Mouse (Mus musculus) heart, embryonic 15.5 days (tissue): ENCODE data around the gene Bdp1. TPM values are rescaled to one million over a fixed set of nuclear protein-coding genes. Genes with fewer than 3 reads are reported as not detected.

Experiments used
- ATAC-seq: fragments of 200-750 bp; cut with Nextera tagmentation; replicated peaks from 2 replicates; pipeline ENCODE4 v1.8.0; 2017; ENCODE audit warnings: low read depth, moderate TSS enrichment; ENCODE audit not compliant: insufficient number of reproducible peaks, insufficient read depth, low FRiP score
- H3K27ac ChIP-seq: fragments of 300-500 bp; sonication (generic); 2 replicates; pipeline ENCODE4 v1.5.1; 2015; ENCODE audit warnings: mild to moderate bottlenecking, inconsistent platforms
- H3K27me3 ChIP-seq: fragments of 300-500 bp; sonication (generic); 2 replicates; pipeline ENCODE4 v1.6.1; 2015; ENCODE audit warnings: inconsistent platforms
- H3K36me3 ChIP-seq: fragments of 300-500 bp; sonication (generic); 2 replicates; pipeline ENCODE4 v1.6.1; 2015; ENCODE audit warnings: mild to moderate bottlenecking, inconsistent platforms
- H3K4me1 ChIP-seq: fragments of 300-500 bp; sonication (generic); replicated peaks from 2 replicates; pipeline ENCODE4 v1.6.1; 2015; ENCODE audit warnings: inconsistent platforms
- H3K4me2 ChIP-seq: fragments of 300-500 bp; sonication (generic); 2 replicates; pipeline ENCODE4 v1.6.1; 2015; ENCODE audit warnings: inconsistent platforms, mild to moderate bottlenecking, moderate library complexity
- H3K4me3 ChIP-seq: fragments of 300-500 bp; sonication (generic); 2 replicates; pipeline ENCODE4 v1.5.1; 2015; ENCODE audit warnings: mild to moderate bottlenecking, inconsistent platforms
- H3K9ac ChIP-seq: fragments of 300-500 bp; sonication (generic); 2 replicates; pipeline ENCODE4 v1.6.1; 2015; ENCODE audit warnings: mild to moderate bottlenecking, inconsistent platforms
- H3K9me3 ChIP-seq: fragments of 300-500 bp; sonication (generic); replicated peaks from 2 replicates; pipeline ENCODE4 v1.6.1; 2016; ENCODE audit warnings: inconsistent platforms
- WGBS: fragments of 180-500 bp; shearing (Covaris S2); methylation state at CpG from one replicate; pipeline ENCODE4 v1.1.7; 2015; ENCODE audit warnings: mixed read lengths; 5-methylcytosine and 5-hydroxymethylcytosine counted together
- polyA plus RNA-seq: library from polyadenylated mRNA; unstranded; fragments of >200 nt; fragmentation: Nextera tagmentation; extraction: Ambion mirVana; gene quantifications from 2 replicates; pipeline ENCODE4 v1.2.1, GENCODE M21; 2015

Gene Bdp1
- 21.1 and 22.5 TPM in 2 replicates for polyA plus RNA-seq

DNA sequence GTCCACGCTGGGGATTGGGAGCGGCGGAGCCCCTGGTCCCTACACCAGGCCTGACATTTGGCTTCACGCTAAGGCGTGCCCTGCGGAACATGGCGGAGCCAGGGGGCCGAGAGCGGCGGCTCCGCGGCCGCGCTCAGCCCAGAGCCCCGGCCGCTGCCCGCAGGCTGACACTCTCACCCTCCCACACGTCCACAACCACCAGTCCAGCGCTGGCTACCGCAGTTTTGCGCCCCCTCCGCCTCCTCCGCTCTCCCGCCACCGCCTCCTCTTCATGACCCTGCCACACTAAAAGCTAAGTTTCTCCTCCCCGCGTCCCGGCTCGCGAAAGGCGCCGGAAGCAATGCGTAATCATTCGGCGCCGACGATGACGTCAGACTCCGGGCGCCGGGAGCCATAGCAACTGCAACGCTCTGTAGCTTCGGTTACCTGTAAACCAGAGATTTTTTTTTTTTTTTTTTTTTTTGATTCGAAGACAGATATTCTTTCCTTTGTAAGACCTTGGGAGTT lies at the start of gene Bdp1:
TSS of gene Bdp1 (minus strand) at position 323 of the 507 bp plus-strand sequence.
- ATAC-seq, result peak; percentile 70
- H3K4me2 ChIP-seq, result peak within 1 kb of the TSS; percentile 78
- H3K27me3 ChIP-seq, result no peaks in the 10 kb centered on the region
- H3K36me3 ChIP-seq, result peaks cover 2% of the 10 kb centered on the region; the same call in 1 of the 2 replicates
- peak within 1 kb of the TSS; percentile 94 for H3K27ac ChIP-seq
- peaks cover 28% of the 10 kb centered on the region for H3K4me1 ChIP-seq
- peak within 1 kb of the TSS; percentile 91 for H3K9ac ChIP-seq
- H3K9me3 ChIP-seq, result no peaks in the 10 kb centered on the region
- under 1% methylated on average over 44 of the region's 44 CpGs for WGBS
- peak within 1 kb of the TSS; percentile 98 for H3K4me3 ChIP-seq

DNA sequence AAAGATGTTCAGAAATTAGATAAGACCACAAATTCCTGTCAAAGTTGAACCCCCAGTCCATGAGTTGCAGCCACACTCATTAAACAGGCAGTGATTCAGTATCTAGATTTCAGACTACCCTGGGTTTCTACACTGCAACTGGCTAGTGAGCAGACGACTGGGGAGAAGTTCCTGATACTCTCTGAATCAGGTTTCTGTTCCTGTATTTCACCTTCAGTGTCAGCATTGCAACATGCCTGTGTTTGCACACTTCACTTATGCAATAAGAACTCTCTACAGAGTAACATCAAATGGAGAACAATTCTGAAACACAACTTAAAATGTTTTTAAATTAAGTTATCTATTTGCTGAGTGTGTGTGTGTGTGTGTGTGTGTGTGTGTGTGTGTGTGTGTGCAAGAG lies 48.8 kb upstream of the Bdp1 start:
- Histone ChIP-seq H3K4me2 (no peak overlapping the region), H3K27ac (no peak overlapping the region)
- no peak for ATAC-seq

DNA sequence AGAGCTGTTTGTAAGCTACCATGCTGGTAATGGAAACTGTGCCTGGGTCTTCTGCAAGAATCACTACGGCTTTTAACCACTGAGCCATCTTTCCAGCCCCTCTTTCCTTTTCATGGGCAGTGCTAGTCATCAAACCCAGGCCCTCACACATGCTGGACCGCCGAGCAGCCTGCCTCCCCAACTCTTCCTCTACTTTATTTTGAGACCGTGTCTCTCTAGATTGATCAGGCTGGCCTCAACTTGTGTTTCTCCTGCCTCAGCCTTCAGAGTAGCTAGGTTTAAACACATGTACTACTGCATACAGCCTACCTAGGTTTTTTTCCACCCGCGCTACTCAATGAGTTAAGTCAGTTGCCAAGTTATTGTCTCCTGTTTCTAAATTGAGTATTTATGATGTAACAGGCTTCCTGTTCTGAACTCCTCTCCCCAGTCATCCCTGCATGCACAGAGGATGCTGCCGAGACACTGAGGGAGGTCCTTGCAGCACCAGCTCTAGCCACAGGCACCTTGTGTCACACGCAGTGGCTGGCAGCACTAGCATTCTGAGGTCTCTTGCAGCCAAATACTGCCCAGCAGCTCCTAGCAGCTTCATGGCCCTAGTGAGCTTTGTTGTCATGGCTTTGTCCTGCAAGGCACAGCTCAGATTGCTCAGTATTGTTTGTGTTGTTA lies 37.9 kb upstream of the Bdp1 start:
- no peak overlapping the region for H3K9ac ChIP-seq
- H3K4me3 ChIP-seq, result no peak overlapping the region
- WGBS, result 72% methylated on average over 8 of the region's 8 CpGs

More for the DNA sequence above, 48.8 kb upstream of the Bdp1 start:
- no peak overlapping the region for H3K4me3 ChIP-seq
- 58% methylated on average over 1 of the region's 1 CpGs for WGBS
- no peaks in the 10 kb centered on the region for H3K9me3 ChIP-seq
- H3K9ac ChIP-seq, result no peak overlapping the region
- no peaks in the 10 kb centered on the region for H3K36me3 ChIP-seq
- H3K4me1 ChIP-seq, result no peaks in the 10 kb centered on the region
- H3K27me3 ChIP-seq, result no peaks in the 10 kb centered on the region

DNA sequence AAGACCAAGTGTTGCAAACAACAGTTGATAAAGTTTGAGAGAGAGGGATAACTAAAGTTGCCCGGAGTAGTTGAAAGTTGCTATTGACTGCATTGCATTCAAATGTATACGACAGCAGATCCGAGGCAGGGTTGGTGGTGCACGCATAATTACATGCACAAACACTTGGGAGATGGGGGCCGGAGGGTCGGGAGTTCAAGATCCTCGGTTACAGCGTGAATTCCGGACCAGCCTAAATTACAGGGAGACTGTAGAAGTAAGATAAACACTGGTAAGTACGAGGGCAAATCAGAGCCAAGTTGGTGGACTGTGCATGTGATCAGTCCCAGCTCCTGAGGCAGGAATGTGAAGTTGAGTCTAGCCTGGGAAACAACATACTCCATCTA lies 21.4 kb upstream of the Bdp1 start:
- ATAC-seq, result no peak
- Histone ChIP-seq H3K36me3 (peaks cover 26% of the 10 kb centered on the region), H3K9ac (peak overlapping the region; percentile 94)

More for the DNA sequence above, 37.9 kb upstream of the Bdp1 start:
- no peaks in the 10 kb centered on the region for H3K4me1 ChIP-seq
- H3K27me3 ChIP-seq, result no peaks in the 10 kb centered on the region
- no peak overlapping the region for H3K4me2 ChIP-seq
- H3K27ac ChIP-seq, result no peak overlapping the region
- H3K36me3 ChIP-seq, result peaks cover 14% of the 10 kb centered on the region
- H3K9me3 ChIP-seq, result no peaks in the 10 kb centered on the region
- no peak for ATAC-seq

DNA sequence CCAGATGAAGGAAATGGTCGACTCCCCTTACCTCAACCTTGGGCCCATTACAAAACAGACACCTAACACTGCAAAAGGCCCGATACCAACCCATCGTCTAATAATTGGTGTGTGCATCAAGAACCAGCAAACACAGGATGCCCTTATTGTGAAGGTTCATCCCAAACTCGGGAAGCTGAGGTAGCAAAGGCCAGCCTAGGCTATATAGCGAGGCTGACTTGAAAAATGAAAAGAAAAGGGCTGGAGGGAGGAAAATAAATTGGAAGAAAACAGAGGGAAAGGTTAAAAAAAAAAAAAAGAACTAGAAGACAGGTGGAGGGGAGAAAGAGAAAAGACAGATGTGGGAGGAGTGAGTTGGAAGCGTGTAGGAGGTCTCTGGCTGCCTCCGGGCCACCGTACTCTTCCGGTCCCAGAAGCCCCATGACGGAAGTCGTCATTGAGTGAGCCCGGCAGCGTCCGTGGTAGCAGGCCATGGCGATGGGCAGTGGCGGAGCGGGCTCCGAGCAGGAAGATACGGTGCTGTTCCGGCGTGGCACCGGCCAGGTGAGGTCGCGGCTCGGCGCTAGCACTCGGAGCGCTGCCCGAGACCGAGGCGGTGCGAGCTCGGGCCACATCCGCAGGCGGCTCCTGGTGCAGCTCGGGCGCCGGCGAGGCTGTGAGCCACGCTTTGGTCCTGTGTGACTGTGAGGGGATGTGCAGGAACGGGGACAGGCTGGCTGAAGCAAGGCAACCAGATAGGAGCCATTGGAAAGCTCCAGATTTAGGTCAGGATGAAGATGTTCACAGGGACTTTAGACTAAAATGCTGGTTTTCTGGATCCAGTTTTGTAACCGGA lies 20.8 kb upstream of the Bdp1 start, which contains the start of gene Smn1:
TSS of gene Smn1 (plus strand) at position 430 of the 835 bp plus-strand sequence.
- peak within 1 kb of the TSS; percentile 100 for H3K4me3 ChIP-seq
- peaks cover 26% of the 10 kb centered on the region for H3K36me3 ChIP-seq
- H3K27me3 ChIP-seq, result no peaks in the 10 kb centered on the region
- peak; percentile 88 for ATAC-seq
- H3K4me1 ChIP-seq, result peaks cover 12% of the 10 kb centered on the region
- WGBS, result 3% methylated on average over 42 of the region's 42 CpGs
- H3K4me2 ChIP-seq, result peak within 1 kb of the TSS; percentile 79
- peak within 1 kb of the TSS; percentile 65; the same call in 1 of the 2 replicates for H3K27ac ChIP-seq
- no peaks in the 10 kb centered on the region for H3K9me3 ChIP-seq
- H3K9ac ChIP-seq, result peak within 1 kb of the TSS; percentile 94

More for the DNA sequence above, 21.4 kb upstream of the Bdp1 start:
- Histone ChIP-seq H3K27ac (0 out of 2 replicates have a peak overlapping the region, but pooled peaks have one; percentile 65), H3K4me3 (peak overlapping the region; percentile 100), H3K27me3 (no peaks in the 10 kb centered on the region), H3K4me1 (peaks cover 12% of the 10 kb centered on the region), H3K4me2 (peak overlapping the region; percentile 79), H3K9me3 (no peaks in the 10 kb centered on the region)
- 2% methylated on average over 10 of the region's 10 CpGs for WGBS

DNA sequence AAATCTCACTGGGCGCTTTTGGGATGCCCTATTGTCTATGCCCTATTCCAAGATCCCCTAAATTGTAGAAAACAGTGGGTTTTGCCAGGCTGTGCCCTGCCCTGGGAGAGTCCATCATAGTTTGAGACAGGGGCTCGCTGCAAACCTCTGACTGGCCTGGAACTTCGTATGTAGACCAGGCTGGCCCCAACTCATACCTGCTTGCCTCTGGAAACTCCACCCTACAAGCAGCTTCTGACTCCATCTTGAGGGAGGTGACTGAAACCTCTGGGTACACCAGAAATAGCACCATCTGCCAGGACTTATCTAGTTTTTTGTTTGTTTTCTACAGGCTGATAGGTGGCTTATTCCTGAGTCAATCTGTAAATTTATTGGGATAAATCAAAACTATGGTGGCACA lies 20.1 kb upstream of the Bdp1 start:
- Histone ChIP-seq H3K4me2 (peak overlapping the region; percentile 79), H3K9ac (no peak overlapping the region)
- ATAC-seq, result no peak

DNA sequence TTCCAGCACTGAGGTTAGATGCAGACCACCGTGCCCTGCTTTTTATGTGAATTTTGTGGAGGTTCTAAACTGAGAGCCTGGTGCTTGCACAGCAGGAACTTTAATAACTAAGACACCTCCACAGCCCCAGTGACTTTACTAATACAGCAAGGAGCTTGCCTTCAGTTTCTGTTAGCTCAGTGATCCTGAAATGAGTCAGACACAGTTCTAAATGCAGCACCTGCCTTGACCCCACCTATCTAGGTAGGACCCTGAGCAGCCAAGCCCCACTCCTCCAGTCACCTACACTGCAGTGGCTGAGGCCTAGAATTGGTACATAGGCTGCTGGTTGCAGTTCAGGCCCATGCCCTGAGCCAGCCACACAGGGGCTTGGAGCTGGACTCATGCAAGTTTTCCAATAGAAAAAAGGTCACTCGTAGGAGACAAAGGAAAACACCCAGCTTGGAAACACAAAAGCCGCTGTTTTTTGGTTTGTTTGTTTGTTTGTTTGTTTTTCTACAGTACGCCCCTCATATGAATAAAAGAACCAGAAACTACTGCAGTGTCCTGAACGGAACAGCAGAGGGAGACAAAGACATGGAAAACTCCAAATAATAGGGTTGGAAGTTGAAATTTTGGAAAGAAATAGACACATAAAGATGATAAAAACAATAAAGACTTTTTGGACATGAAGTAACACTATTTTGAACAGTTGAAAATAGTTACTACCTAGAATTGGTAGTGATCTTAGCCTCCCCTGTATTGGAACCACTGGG lies 8.5 kb upstream of the Bdp1 start:
- H3K27me3 ChIP-seq, result no peaks in the 10 kb centered on the region
- H3K4me1 ChIP-seq, result peaks cover 11% of the 10 kb centered on the region; the same call in 1 of the 2 replicates
- no peak overlapping the region for H3K9ac ChIP-seq
- H3K4me2 ChIP-seq, result no peak overlapping the region
- no peaks in the 10 kb centered on the region for H3K9me3 ChIP-seq
- ATAC-seq, result no peak
- H3K27ac ChIP-seq, result no peak overlapping the region
- peaks cover 13% of the 10 kb centered on the region; the same call in 1 of the 2 replicates for H3K36me3 ChIP-seq
- H3K4me3 ChIP-seq, result no peak overlapping the region
- 44% methylated on average over 5 of the region's 5 CpGs for WGBS

More for the DNA sequence above, 20.1 kb upstream of the Bdp1 start:
- H3K4me3 ChIP-seq, result peak overlapping the region; percentile 100
- peaks cover 12% of the 10 kb centered on the region for H3K4me1 ChIP-seq
- no peaks in the 10 kb centered on the region for H3K9me3 ChIP-seq
- H3K27me3 ChIP-seq, result no peaks in the 10 kb centered on the region
- H3K27ac ChIP-seq, result no peak overlapping the region
- WGBS, result 81% methylated on average over 3 of the region's 3 CpGs
- H3K36me3 ChIP-seq, result peaks cover 19% of the 10 kb centered on the region

DNA sequence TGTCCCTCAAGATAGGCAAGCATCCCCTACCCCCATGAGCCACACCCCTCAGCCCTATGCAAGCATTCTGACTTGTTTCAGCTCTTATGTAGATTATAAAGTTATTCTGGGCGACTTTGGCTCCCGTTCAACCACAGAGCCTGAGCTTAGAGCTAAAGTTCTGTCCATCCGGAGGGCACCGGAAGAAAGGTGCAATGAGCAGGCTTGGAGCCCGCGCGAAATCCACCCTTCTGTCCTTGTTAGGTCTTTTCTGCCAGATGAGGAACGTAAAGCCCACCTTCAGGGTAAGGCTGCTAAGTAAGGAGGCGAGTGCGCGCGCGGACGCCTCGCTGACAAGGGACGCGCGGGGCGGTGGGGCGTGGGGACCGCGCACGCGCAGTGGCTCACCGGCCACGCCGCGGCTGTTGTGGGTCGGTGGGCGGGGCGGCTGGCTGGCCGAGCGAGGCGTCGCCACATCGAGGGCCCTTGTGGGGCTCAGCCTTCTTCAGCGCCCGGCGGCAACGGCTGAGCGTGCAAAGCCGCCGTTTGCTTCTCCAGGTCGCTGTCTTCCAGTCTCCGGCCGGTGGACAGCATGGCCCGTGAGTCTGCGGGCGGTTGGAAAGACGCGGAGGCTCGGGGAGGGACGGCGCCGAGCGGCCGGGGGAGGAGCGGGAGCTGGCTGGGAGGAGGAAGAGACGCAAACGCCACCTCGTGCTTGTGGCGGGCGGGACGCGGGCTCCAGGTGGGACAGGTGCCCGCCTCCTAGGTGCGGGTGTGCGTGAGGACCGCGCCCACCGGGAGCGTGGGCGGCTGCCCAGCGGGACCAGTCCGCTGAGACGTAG lies 4.0 kb upstream of the Bdp1 start, which contains the start of gene Serf1:
TSS of gene Serf1 (plus strand) at position 361 of the 821 bp plus-strand sequence.
- H3K27ac ChIP-seq, result peak within 1 kb of the TSS; percentile 80
- ATAC-seq, result peak; percentile 71
- no peaks in the 10 kb centered on the region for H3K9me3 ChIP-seq
- peak within 1 kb of the TSS; percentile 63 for H3K9ac ChIP-seq
- WGBS, result under 1% methylated on average over 73 of the region's 76 CpGs
- peak within 1 kb of the TSS; percentile 70 for H3K4me3 ChIP-seq
- H3K4me1 ChIP-seq, result peaks cover 21% of the 10 kb centered on the region
- no peaks in the 10 kb centered on the region for H3K36me3 ChIP-seq
- no peaks in the 10 kb centered on the region for H3K27me3 ChIP-seq
- peak within 1 kb of the TSS; percentile 90 for H3K4me2 ChIP-seq

DNA sequence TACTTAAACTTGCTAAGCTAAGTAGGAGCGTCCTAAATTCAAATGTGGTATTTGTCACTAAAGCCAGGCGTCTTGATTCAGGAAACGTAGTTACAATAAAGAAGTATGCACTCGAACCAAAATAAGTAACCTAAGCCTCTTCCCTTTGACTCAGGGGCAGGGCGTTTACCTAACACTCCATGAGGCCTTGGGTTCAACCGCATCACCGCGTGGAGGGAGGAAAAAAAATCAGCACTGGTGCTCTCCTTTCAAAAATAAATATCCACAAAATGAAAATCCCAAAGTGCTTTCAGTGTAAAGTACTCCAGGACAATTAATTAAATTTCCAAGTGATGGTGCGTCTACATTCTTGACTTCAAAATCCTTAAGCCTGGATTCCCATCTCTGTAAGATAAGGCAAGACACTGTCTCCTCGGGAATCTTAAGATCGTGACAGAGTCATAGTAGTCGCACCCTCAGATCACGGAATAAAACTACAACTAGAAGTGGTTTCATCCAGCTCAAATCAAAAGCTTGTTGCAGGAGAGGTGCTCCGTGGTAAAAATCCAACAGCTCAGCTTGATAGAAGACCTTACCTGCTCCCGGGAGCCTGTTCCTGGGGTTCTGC lies 715 bp downstream of the Bdp1 start:
- ATAC-seq, result no peak
- no peaks in the 10 kb centered on the region for H3K27me3 ChIP-seq
- peak overlapping the region; percentile 94 for H3K27ac ChIP-seq
- H3K4me3 ChIP-seq, result peak overlapping the region; percentile 98
- H3K4me2 ChIP-seq, result peak overlapping the region; percentile 78
- H3K36me3 ChIP-seq, result peaks cover 7% of the 10 kb centered on the region
- H3K4me1 ChIP-seq, result peaks cover 23% of the 10 kb centered on the region
- WGBS, result 3% methylated on average over 15 of the region's 15 CpGs
- H3K9ac ChIP-seq, result peak overlapping the region; percentile 91
- H3K9me3 ChIP-seq, result no peaks in the 10 kb centered on the region

DNA sequence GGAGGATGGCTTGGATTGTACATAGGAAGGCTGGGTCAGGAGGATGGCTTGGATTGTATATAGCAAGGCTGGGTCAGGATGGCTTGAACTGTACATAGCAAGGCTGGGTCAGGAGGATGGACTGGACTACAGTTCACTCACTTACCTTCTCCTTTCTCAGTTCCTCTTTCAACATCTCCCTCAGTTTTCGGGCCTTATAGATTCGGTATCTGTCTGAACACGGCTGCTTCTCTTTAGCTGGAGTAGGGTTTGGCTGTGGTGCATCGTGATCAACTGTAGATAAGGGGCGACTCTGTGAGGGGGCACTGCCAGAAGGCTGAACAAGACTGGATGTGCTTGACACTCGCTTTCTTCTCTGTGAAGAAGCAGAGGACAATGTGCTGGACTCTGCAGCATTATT lies 5.1 kb downstream of the Bdp1 start:
- no peak overlapping the region for H3K4me3 ChIP-seq
- peaks cover 47% of the 10 kb centered on the region for H3K36me3 ChIP-seq
- H3K9ac ChIP-seq, result no peak overlapping the region
- 84% methylated on average over 6 of the region's 6 CpGs for WGBS
- H3K9me3 ChIP-seq, result no peaks in the 10 kb centered on the region
- no peak for ATAC-seq
- H3K27ac ChIP-seq, result no peak overlapping the region
- H3K4me1 ChIP-seq, result peaks cover 13% of the 10 kb centered on the region
- H3K4me2 ChIP-seq, result no peak overlapping the region
- H3K27me3 ChIP-seq, result no peaks in the 10 kb centered on the region
